Mouse (Mus musculus) heart, postnatal 0 days (tissue): ENCODE results near the gene Gosr2. TPM values are rescaled to one million over a fixed set of nuclear protein-coding genes. Genes with fewer than 3 reads are reported as not detected.

Experiments used
- ATAC-seq: fragments of 200-750 bp; cut with Nextera tagmentation; 2 replicates; pipeline ENCODE4 v1.8.0; 2017; ENCODE audit warnings: low read depth, moderate number of reproducible peaks, moderate library complexity; ENCODE audit not compliant: insufficient read depth
- DNase-seq: peaks from one replicate; pipeline ENCODE4 v3.0.0-alpha.2; 2016; ENCODE audit warnings: low spot score
- H3K27ac ChIP-seq: fragments of 300-500 bp; sonication (generic); 2 replicates; pipeline ENCODE4 v1.5.1; 2014; ENCODE audit warnings: low read depth, mild to moderate bottlenecking
- H3K27me3 ChIP-seq: fragments of 300-500 bp; sonication (generic); 2 replicates; pipeline ENCODE4 v1.6.1; 2014; ENCODE audit warnings: low read length, mixed read lengths; ENCODE audit not compliant: control insufficient read depth, insufficient read depth
- H3K36me3 ChIP-seq: fragments of 300-500 bp; sonication (generic); replicated peaks from 2 replicates; pipeline ENCODE4 v1.6.1; 2014; ENCODE audit warnings: low read length, mixed read lengths; ENCODE audit not compliant: control insufficient read depth, insufficient read depth
- H3K4me1 ChIP-seq: fragments of 300-500 bp; sonication (generic); 2 replicates; pipeline ENCODE4 v1.6.1; 2014; ENCODE audit warnings: antibody characterized with exemption; ENCODE audit not compliant: control insufficient read depth, insufficient read depth
- H3K4me2 ChIP-seq: fragments of 300-500 bp; sonication (generic); 2 replicates; pipeline ENCODE4 v1.6.1; 2014; ENCODE audit warnings: low read depth, mild to moderate bottlenecking, low read length, moderate library complexity
- H3K4me3 ChIP-seq: fragments of 300-500 bp; sonication (generic); 2 replicates; pipeline ENCODE4 v1.5.1; 2014; ENCODE audit warnings: low read depth, low read length
- H3K9ac ChIP-seq: fragments of 300-500 bp; sonication (generic); replicated peaks from 2 replicates; pipeline ENCODE4 v1.6.1; 2014; ENCODE audit warnings: low read depth, low read length, mixed read lengths
- H3K9me3 ChIP-seq: fragments of 300-500 bp; sonication (generic); replicated peaks from 2 replicates; pipeline ENCODE4 v1.6.1; 2016; ENCODE audit warnings: low read length; ENCODE audit not compliant: control insufficient read depth
- CTCF ChIP-seq: IDR thresholded peaks from 2 replicates; pipeline ENCODE4 v1.5.1; 2016; ENCODE audit warnings: antibody characterized with exemption, control low read depth, low read depth
- EP300 ChIP-seq: IDR thresholded peaks from 2 replicates; pipeline ENCODE4 v1.6.1; 2016; ENCODE audit warnings: antibody characterized with exemption, low read depth
- WGBS: fragments of 180-500 bp; shearing (Covaris S2); extraction: QIAGEN DNeasy Blood & Tissue Kit; methylation state at CpG from one replicate; pipeline ENCODE4 v1.1.7; 2014; 5-methylcytosine and 5-hydroxymethylcytosine counted together
- polyA plus RNA-seq: library from polyadenylated mRNA; unstranded; fragments of >200 nt; fragmentation: Nextera tagmentation; extraction: Ambion mirVana; gene quantifications from 2 replicates; pipeline ENCODE4 v1.2.1, GENCODE M21; 2015
- total RNA-seq: library from RNA; depleted of rRNA; stranded (reverse); fragments of >200 nt; gene quantifications from 2 replicates; pipeline ENCODE4 v1.2.3, GENCODE M21; 2014; ENCODE audit warnings: low replicate concordance; rRNA removed

Gosr2 gene
- total RNA-seq, result 72.7 and 73.8 TPM in 2 replicates
- polyA plus RNA-seq, result 52.5 and 56.8 TPM in 2 replicates

DNA sequence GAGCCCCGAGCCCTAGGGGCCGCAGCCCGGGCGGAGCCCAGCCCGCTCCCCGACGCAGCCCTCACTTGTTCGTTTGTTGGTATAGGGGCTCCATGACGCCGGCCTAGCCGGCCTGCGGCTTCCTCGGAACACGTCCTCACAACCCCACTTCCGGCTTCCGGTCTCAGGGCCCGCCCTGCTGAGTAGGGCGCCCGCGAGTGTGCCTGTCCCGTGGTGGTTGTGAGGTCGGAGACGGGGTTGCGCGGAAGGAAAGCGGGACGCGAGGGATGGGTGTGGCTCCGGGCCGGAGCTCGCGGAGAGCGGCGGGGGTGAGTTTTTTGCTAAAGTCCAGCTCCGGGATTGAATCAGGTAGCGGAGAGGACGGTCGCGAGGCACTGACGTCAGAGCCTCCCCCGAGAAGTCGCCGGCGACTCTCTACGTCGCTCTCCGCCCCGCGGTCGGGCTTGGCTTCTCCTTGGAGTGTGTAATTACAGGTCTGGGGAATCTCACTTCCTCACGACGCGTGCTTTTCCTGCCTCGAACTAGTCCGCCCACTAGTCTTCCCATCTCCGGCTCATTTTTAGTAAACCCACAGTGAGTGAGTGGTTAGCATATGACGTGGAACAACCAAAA is at the start of gene Gosr2:
Gosr2 (minus strand) TSS at position 334 of the 612 bp plus-strand sequence.
- under 1% methylated on average over 57 of the region's 57 CpGs for WGBS
- Histone ChIP-seq H3K9me3 (no peaks in the 10 kb centered on the region), H3K9ac (peak within 1 kb of the TSS; percentile 90), H3K27ac (peak within 1 kb of the TSS; percentile 99), H3K4me2 (peak within 1 kb of the TSS; percentile 88), H3K27me3 (no peaks in the 10 kb centered on the region), H3K4me3 (peak within 1 kb of the TSS; percentile 97), H3K36me3 (no peaks in the 10 kb centered on the region), H3K4me1 (peaks cover 7% of the 10 kb centered on the region; the same call in 1 of the 2 replicates)
- ATAC-seq (peak; percentile 95), DNase-seq (peak; percentile 91)
- TF ChIP-seq EP300 (peak; percentile 68; the same call in 1 of the 2 replicates), CTCF (no peak)

DNA sequence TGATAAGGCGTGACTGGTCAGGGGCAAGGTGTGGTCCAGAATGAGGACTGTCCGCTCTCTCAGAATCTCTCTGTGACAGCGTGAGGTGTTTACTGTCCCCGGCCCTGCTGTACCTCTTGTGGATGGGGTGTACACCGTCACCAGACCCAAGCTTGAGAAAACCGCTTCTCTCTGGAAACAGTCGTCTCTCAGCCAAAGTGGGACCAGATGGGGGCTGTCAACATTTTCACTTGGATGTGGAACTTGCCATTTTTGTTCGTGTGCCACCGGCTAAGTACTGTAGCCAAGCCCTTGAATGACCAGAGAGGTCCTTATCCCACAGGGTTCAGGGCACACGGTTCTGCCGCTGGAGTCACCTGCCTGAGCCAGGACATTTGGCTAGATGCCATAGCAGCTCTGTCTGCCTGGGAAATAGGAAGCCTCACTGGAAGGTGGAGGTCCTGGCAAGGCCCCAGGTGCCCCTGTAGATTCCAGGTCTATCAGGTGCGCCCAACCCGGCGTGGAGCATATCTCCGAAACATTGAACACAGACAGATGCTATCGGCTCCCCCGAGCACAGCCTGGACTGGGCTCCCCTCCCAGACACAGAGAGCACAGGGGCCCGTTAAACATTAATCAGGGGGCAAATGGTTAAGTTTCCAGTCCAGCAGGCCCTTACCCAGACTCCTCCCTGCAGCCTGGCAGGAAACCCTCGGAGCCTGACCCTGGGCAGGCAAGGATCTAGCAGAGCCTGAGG is 37.5 kb upstream of the Gosr2 start:
- ATAC-seq (no peak), DNase-seq (no peak)
- no peak overlapping the region for H3K27ac ChIP-seq
- no peak overlapping the region for H3K4me3 ChIP-seq
- peaks cover 8% of the 10 kb centered on the region for H3K27me3 ChIP-seq
- 62% methylated on average over 19 of the region's 19 CpGs for WGBS
- no peaks in the 10 kb centered on the region for H3K4me1 ChIP-seq
- H3K9ac ChIP-seq, result no peak overlapping the region
- H3K4me2 ChIP-seq, result no peak overlapping the region
- TF ChIP-seq EP300 (no peak), CTCF (no peak)
- H3K36me3 ChIP-seq, result no peaks in the 10 kb centered on the region
- no peaks in the 10 kb centered on the region for H3K9me3 ChIP-seq

DNA sequence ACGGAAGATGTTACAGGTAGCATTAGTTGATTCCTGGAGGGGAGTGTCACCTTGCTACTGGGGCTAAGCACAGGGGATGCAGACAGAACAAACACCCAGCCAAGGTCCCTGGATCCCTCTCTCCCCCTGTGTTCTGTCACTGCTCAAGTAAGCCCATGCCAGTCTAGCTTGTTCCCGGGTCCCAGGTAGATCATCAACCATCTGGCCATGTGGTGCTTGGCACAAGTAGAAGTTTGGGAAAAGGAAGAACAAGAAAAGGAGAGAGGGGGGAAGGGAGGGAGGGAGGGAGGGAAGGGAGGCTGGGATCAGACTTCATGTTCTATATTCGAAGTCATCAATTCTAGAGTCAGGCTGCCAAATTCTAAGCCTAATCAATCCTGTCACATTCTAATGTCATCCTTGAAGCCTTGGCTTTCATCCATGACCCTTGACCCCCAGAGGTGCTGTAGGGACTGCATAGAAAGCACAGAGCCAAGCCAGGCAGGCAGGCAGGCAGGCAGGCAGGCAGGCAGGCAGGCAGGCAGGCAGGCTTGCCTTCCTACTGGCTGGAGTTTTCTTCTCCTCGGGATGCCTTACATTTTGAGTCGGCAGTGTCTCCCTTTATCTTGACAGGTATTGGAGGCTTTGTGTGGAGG is 36.8 kb upstream of the Gosr2 start:
- Histone ChIP-seq H3K36me3 (no peaks in the 10 kb centered on the region), H3K27me3 (peaks cover 1% of the 10 kb centered on the region), H3K4me3 (no peak overlapping the region), H3K9ac (no peak overlapping the region), H3K4me1 (no peaks in the 10 kb centered on the region), H3K9me3 (no peaks in the 10 kb centered on the region), H3K27ac (no peak overlapping the region), H3K4me2 (no peak overlapping the region)
- ATAC-seq (no peak), DNase-seq (no peak)
- WGBS, result 56% methylated on average over 5 of the region's 5 CpGs
- TF ChIP-seq EP300 (no peak), CTCF (no peak)

- DNase-seq (no peak), ATAC-seq (no peak)
- Histone ChIP-seq H3K9ac (no peak overlapping the region), H3K36me3 (no peaks in the 10 kb centered on the region), H3K4me2 (no peak overlapping the region), H3K27me3 (no peaks in the 10 kb centered on the region; the same call in none of the 2 replicates), H3K9me3 (no peaks in the 10 kb centered on the region), H3K27ac (no peak overlapping the region), H3K4me3 (no peak overlapping the region), H3K4me1 (no peaks in the 10 kb centered on the region)
- TF ChIP-seq EP300 (no peak), CTCF (no peak)
- WGBS, result 82% methylated on average over 2 of the region's 2 CpGs
Observed at GRCm38 (mm10) chr11:103733961-103734360, 36.3 kb upstream of the Gosr2 start.

DNA sequence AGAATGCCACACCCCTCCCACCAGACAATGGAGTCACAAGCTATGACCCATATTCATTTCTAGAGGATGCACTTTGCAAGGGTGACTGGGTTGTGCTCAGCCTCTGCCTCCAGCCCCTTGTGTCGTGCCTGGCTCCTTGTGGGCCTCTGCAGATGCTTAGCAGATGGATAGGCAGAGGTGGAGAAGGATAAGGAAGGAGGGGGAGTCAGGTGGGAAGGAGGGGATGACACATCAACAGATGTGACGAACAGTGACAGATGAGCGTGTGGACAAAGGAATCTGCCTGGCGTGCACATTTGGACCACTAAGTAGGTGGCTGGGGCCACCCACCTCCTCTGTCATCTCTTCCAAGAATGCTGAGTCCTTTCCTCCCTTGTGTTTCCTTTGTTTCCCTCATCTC is 35.4 kb upstream of the Gosr2 start:
- no peaks in the 10 kb centered on the region for H3K9me3 ChIP-seq
- DNase-seq, result no peak
- H3K4me1 ChIP-seq, result no peaks in the 10 kb centered on the region
- no peaks in the 10 kb centered on the region for H3K36me3 ChIP-seq
- H3K4me3 ChIP-seq, result no peak overlapping the region
- peaks cover 3% of the 10 kb centered on the region for H3K27me3 ChIP-seq
- 69% methylated on average over 4 of the region's 4 CpGs for WGBS
- ATAC-seq, result no peak
- no peak overlapping the region for H3K4me2 ChIP-seq
- H3K9ac ChIP-seq, result no peak overlapping the region
- TF ChIP-seq CTCF (no peak), EP300 (no peak)
- no peak overlapping the region for H3K27ac ChIP-seq
